Mouse (Mus musculus): Measurements from ENCODE around the gene Tmem108. TPM values are rescaled to one million over a fixed set of nuclear protein-coding genes. Genes with fewer than 3 reads are reported as not detected.

The Tmem108 gene
- polyA plus RNA-seq, 1 experiment = 28.2 TPM

- no peak for DNase-seq (ENCODE audit: low read depth)
- TF ChIP-seq POLR2A (IDR thresholded peaks at IDR 0.05; ENCODE audit: borderline replicate concordance, extremely low read depth, insufficient read depth, insufficient read length, poor library complexity, severe bottlenecking) (no peak), CTCF (IDR thresholded peaks at IDR 0.05; ENCODE audit: borderline replicate concordance, extremely low read depth, insufficient read depth, insufficient read length) (no peak)
Measured at GRCm38 (mm10) chr9:103540518-103540917, 221.1 kb downstream of the Tmem108 start.

- no peak for TF ChIP-seq POLR2A (IDR thresholded peaks at IDR 0.05; ENCODE audit: borderline replicate concordance, extremely low read depth, insufficient read depth, insufficient read length, poor library complexity, severe bottlenecking)
- TF ChIP-seq CTCF (IDR thresholded peaks at IDR 0.05; ENCODE audit: borderline replicate concordance, extremely low read depth, insufficient read depth, insufficient read length) = no peak
- peak; percentile 90 for DNase-seq (ENCODE audit: low read depth)
Measured at GRCm38 (mm10) chr9:103538047-103538816, 223.4 kb downstream of the Tmem108 start.

GRCm38 (mm10) chr9:103536059-103536634 is 225.5 kb downstream of the Tmem108 start:
- DNase-seq (ENCODE audit: low read depth) = no peak
- TF ChIP-seq POLR2A (IDR thresholded peaks at IDR 0.05; ENCODE audit: borderline replicate concordance, extremely low read depth, insufficient read depth, insufficient read length, poor library complexity, severe bottlenecking) (no peak), CTCF (IDR thresholded peaks at IDR 0.05; ENCODE audit: borderline replicate concordance, extremely low read depth, insufficient read depth, insufficient read length) (no peak)

GRCm38 (mm10) chr9:103525041-103525537 is 236.5 kb downstream of the Tmem108 start:
- TF ChIP-seq CTCF (IDR thresholded peaks at IDR 0.05; ENCODE audit: borderline replicate concordance, extremely low read depth, insufficient read depth, insufficient read length) = no peak
- TF ChIP-seq POLR2A (IDR thresholded peaks at IDR 0.05; ENCODE audit: borderline replicate concordance, extremely low read depth, insufficient read depth, insufficient read length, poor library complexity, severe bottlenecking) = no peak
- peak; percentile 93 for DNase-seq (ENCODE audit: low read depth)

- DNase-seq (ENCODE audit: low read depth) = peak; percentile 89
- TF ChIP-seq CTCF (IDR thresholded peaks at IDR 0.05; ENCODE audit: borderline replicate concordance, extremely low read depth, insufficient read depth, insufficient read length) (peak; percentile 32; the same call in 1 of the 2 replicates), POLR2A (IDR thresholded peaks at IDR 0.05; ENCODE audit: borderline replicate concordance, extremely low read depth, insufficient read depth, insufficient read length, poor library complexity, severe bottlenecking) (no peak)
Measured at GRCm38 (mm10) chr9:103524600-103524999, 237.0 kb downstream of the Tmem108 start.

GRCm38 (mm10) chr9:103523742-103524403 is 237.8 kb downstream of the Tmem108 start:
- peak; percentile 91 for DNase-seq (ENCODE audit: low read depth)
- no peak for TF ChIP-seq POLR2A (IDR thresholded peaks at IDR 0.05; ENCODE audit: borderline replicate concordance, extremely low read depth, insufficient read depth, insufficient read length, poor library complexity, severe bottlenecking)
- TF ChIP-seq CTCF (IDR thresholded peaks at IDR 0.05; ENCODE audit: borderline replicate concordance, extremely low read depth, insufficient read depth, insufficient read length) = no peak

- no peak for TF ChIP-seq POLR2A (IDR thresholded peaks at IDR 0.05; ENCODE audit: borderline replicate concordance, extremely low read depth, insufficient read depth, insufficient read length, poor library complexity, severe bottlenecking)
- no peak for TF ChIP-seq CTCF (IDR thresholded peaks at IDR 0.05; ENCODE audit: borderline replicate concordance, extremely low read depth, insufficient read depth, insufficient read length)
- no peak for DNase-seq (ENCODE audit: low read depth)
Measured at GRCm38 (mm10) chr9:103523008-103523407, 238.6 kb downstream of the Tmem108 start.

GRCm38 (mm10) chr9:103513884-103514283 is 247.8 kb downstream of the Tmem108 start:
- peak; percentile 64 for DNase-seq (ENCODE audit: low read depth)
- TF ChIP-seq CTCF (IDR thresholded peaks at IDR 0.05; ENCODE audit: borderline replicate concordance, extremely low read depth, insufficient read depth, insufficient read length) = no peak

- no peak for TF ChIP-seq POLR2A (IDR thresholded peaks at IDR 0.05; ENCODE audit: borderline replicate concordance, extremely low read depth, insufficient read depth, insufficient read length, poor library complexity, severe bottlenecking)
- no peak for TF ChIP-seq CTCF (IDR thresholded peaks at IDR 0.05; ENCODE audit: borderline replicate concordance, extremely low read depth, insufficient read depth, insufficient read length)
- DNase-seq (ENCODE audit: low read depth) = no peak
Measured at GRCm38 (mm10) chr9:103512257-103512656, 249.4 kb downstream of the Tmem108 start.

GRCm38 (mm10) chr9:103506968-103507584 is 254.6 kb downstream of the Tmem108 start:
- TF ChIP-seq CTCF (IDR thresholded peaks at IDR 0.05; ENCODE audit: borderline replicate concordance, extremely low read depth, insufficient read depth, insufficient read length) = no peak
- no peak for TF ChIP-seq POLR2A (IDR thresholded peaks at IDR 0.05; ENCODE audit: borderline replicate concordance, extremely low read depth, insufficient read depth, insufficient read length, poor library complexity, severe bottlenecking)
- no peak for DNase-seq (ENCODE audit: low read depth)

GRCm38 (mm10) chr9:103505067-103505466 is 256.6 kb downstream of the Tmem108 start:
- peak; percentile 90 for DNase-seq (ENCODE audit: low read depth)
- TF ChIP-seq POLR2A (IDR thresholded peaks at IDR 0.05; ENCODE audit: borderline replicate concordance, extremely low read depth, insufficient read depth, insufficient read length, poor library complexity, severe bottlenecking) (no peak), CTCF (IDR thresholded peaks at IDR 0.05; ENCODE audit: borderline replicate concordance, extremely low read depth, insufficient read depth, insufficient read length) (no peak)

All from brain, embryonic 14.5 days (tissue).